Mouse (Mus musculus) neural tube, embryonic 11.5 days (tissue): ENCODE measurements around the gene Tent5b. TPM values are rescaled to one million over a fixed set of nuclear protein-coding genes. Genes with fewer than 3 reads are reported as not detected.
A peak's percentile ranks its signal among the peaks of the same experiment; 100 is the strongest.

Experiments
- ATAC-seq: fragments of 200-750 bp; cut with Nextera tagmentation; 2 replicates; pipeline ENCODE4 v1.8.0; 2017; ENCODE audit warnings: moderate number of reproducible peaks, mild to moderate bottlenecking, moderate TSS enrichment, moderate library complexity; ENCODE audit not compliant: insufficient read depth, low FRiP score, low TSS enrichment
- DNase-seq: peaks from one replicate; pipeline ENCODE4 v3.0.0-alpha.2; 2015; ENCODE audit warnings: low spot score
- H3K27ac ChIP-seq: fragments of 300-500 bp; sonication (generic); 2 replicates; pipeline ENCODE4 v1.5.1; 2014; ENCODE audit warnings: low read depth, mild to moderate bottlenecking, low read length
- H3K27me3 ChIP-seq: fragments of 300-500 bp; sonication (generic); 2 replicates; pipeline ENCODE4 v1.6.1; 2014; ENCODE audit warnings: mild to moderate bottlenecking, low read length, mixed read lengths; ENCODE audit not compliant: control insufficient read depth, insufficient read depth
- H3K36me3 ChIP-seq: fragments of 300-500 bp; sonication (generic); 2 replicates; pipeline ENCODE4 v1.6.1; 2014; ENCODE audit warnings: mild to moderate bottlenecking, low read length, moderate library complexity, mixed read lengths; ENCODE audit not compliant: control insufficient read depth, insufficient read depth
- H3K4me1 ChIP-seq: fragments of 300-500 bp; sonication (generic); 2 replicates; pipeline ENCODE4 v1.6.1; 2014; ENCODE audit warnings: low read length, mixed read lengths; ENCODE audit not compliant: control insufficient read depth, insufficient read depth
- H3K4me2 ChIP-seq: fragments of 300-500 bp; sonication (generic); 2 replicates; pipeline ENCODE4 v1.6.1; 2014; ENCODE audit warnings: low read depth, mild to moderate bottlenecking, moderate library complexity
- H3K4me3 ChIP-seq: fragments of 300-500 bp; sonication (generic); 2 replicates; pipeline ENCODE4 v1.5.1; 2014; ENCODE audit warnings: low read depth, low read length
- H3K9ac ChIP-seq: fragments of 300-500 bp; sonication (generic); 2 replicates; pipeline ENCODE4 v1.6.1; 2014; ENCODE audit warnings: mild to moderate bottlenecking, low read length
- H3K9me3 ChIP-seq: fragments of 300-500 bp; sonication (generic); 2 replicates; pipeline ENCODE4 v1.6.1; 2016; ENCODE audit warnings: low read length; ENCODE audit not compliant: control insufficient read depth
- WGBS: fragments of 180-500 bp; shearing (Covaris S2); extraction: QIAGEN DNeasy Blood & Tissue Kit; methylation state at CpG from one replicate; pipeline ENCODE4 v1.1.7; 2014; 5-methylcytosine and 5-hydroxymethylcytosine counted together
- polyA plus RNA-seq: library from polyadenylated mRNA; unstranded; fragments of >200 nt; fragmentation: Nextera tagmentation; extraction: Ambion mirVana; gene quantifications from 2 replicates; pipeline ENCODE4 v1.2.1, GENCODE M21; 2014

Gene Tent5b
- polyA plus RNA-seq, 1 experiment from 2014 or later, result 0.38 TPM

GRCm38 (mm10) chr4:133481488-133481887, 1.6 kb downstream of the Tent5b start:
- Histone ChIP-seq H3K27ac (no peak overlapping the region), H3K9ac (no peak overlapping the region), H3K4me3 (no peak overlapping the region), H3K4me2 (no peak overlapping the region), H3K4me1 (peaks cover 2% of the 10 kb centered on the region; the same call in 1 of the 2 replicates), H3K27me3 (peaks cover 23% of the 10 kb centered on the region), H3K36me3 (no peaks in the 10 kb centered on the region), H3K9me3 (no peaks in the 10 kb centered on the region)
- DNase-seq, result no peak
- WGBS, result 47% methylated on average over 4 of the region's 4 CpGs
- no peak for ATAC-seq

- 82% methylated on average over 3 of the region's 3 CpGs for WGBS
- ATAC-seq (no peak), DNase-seq (no peak)
- Histone ChIP-seq H3K9me3 (no peaks in the 10 kb centered on the region), H3K36me3 (no peaks in the 10 kb centered on the region), H3K27me3 (peaks cover 23% of the 10 kb centered on the region), H3K4me1 (peaks cover 2% of the 10 kb centered on the region; the same call in 1 of the 2 replicates), H3K4me2 (no peak overlapping the region), H3K9ac (no peak overlapping the region), H3K27ac (no peak overlapping the region), H3K4me3 (no peak overlapping the region)
Observed at GRCm38 (mm10) chr4:133482479-133482878, 2.5 kb downstream of the Tent5b start.

GRCm38 (mm10) chr4:133484266-133485025, 4.5 kb downstream of the Tent5b start:
- H3K4me1 ChIP-seq, result peaks cover 2% of the 10 kb centered on the region; the same call in 1 of the 2 replicates
- peak overlapping the region; percentile 10; the same call in 1 of the 2 replicates for H3K4me2 ChIP-seq
- H3K27me3 ChIP-seq, result peaks cover 20% of the 10 kb centered on the region
- no peak for ATAC-seq
- no peak overlapping the region for H3K9ac ChIP-seq
- H3K9me3 ChIP-seq, result no peaks in the 10 kb centered on the region
- no peak overlapping the region for H3K4me3 ChIP-seq
- WGBS, result 11% methylated on average over 22 of the region's 22 CpGs
- DNase-seq, result no peak
- H3K27ac ChIP-seq, result no peak overlapping the region
- no peaks in the 10 kb centered on the region for H3K36me3 ChIP-seq

GRCm38 (mm10) chr4:133485691-133486425, 5.9 kb downstream of the Tent5b start:
- no peaks in the 10 kb centered on the region for H3K4me1 ChIP-seq
- ATAC-seq, result no peak
- no peak overlapping the region for H3K9ac ChIP-seq
- DNase-seq, result no peak
- no peak overlapping the region for H3K4me2 ChIP-seq
- peaks cover 12% of the 10 kb centered on the region for H3K27me3 ChIP-seq
- H3K27ac ChIP-seq, result no peak overlapping the region
- H3K4me3 ChIP-seq, result no peak overlapping the region
- no peaks in the 10 kb centered on the region for H3K9me3 ChIP-seq
- 87% methylated on average over 28 of the region's 28 CpGs for WGBS
- no peaks in the 10 kb centered on the region for H3K36me3 ChIP-seq

GRCm38 (mm10) chr4:133486673-133487357, 6.9 kb downstream of the Tent5b start:
- DNase-seq (no peak), ATAC-seq (no peak)
- no peaks in the 10 kb centered on the region for H3K4me1 ChIP-seq
- H3K4me3 ChIP-seq, result no peak overlapping the region
- H3K4me2 ChIP-seq, result no peak overlapping the region
- 92% methylated on average over 26 of the region's 26 CpGs for WGBS
- H3K9me3 ChIP-seq, result no peaks in the 10 kb centered on the region
- 0 out of 2 replicates have a peak, but pooled peaks cover 6% of the 10 kb centered on the region for H3K27me3 ChIP-seq
- H3K9ac ChIP-seq, result no peak overlapping the region
- no peak overlapping the region for H3K27ac ChIP-seq
- no peaks in the 10 kb centered on the region for H3K36me3 ChIP-seq

GRCm38 (mm10) chr4:133488619-133489392, 8.9 kb downstream of the Tent5b start:
- Histone ChIP-seq H3K4me2 (no peak overlapping the region), H3K4me1 (no peaks in the 10 kb centered on the region), H3K27ac (no peak overlapping the region), H3K36me3 (no peaks in the 10 kb centered on the region), H3K9me3 (no peaks in the 10 kb centered on the region), H3K9ac (no peak overlapping the region), H3K4me3 (no peak overlapping the region), H3K27me3 (0 out of 2 replicates have a peak, but pooled peaks cover 7% of the 10 kb centered on the region)
- no peak for DNase-seq
- 83% methylated on average over 20 of the region's 20 CpGs for WGBS
- ATAC-seq, result no peak

GRCm38 (mm10) chr4:133489489-133490245, 9.7 kb downstream of the Tent5b start:
- no peak overlapping the region for H3K4me3 ChIP-seq
- no peak overlapping the region for H3K4me2 ChIP-seq
- ATAC-seq (no peak), DNase-seq (no peak)
- H3K27me3 ChIP-seq, result peaks cover 3% of the 10 kb centered on the region; the same call in 1 of the 2 replicates
- no peaks in the 10 kb centered on the region for H3K9me3 ChIP-seq
- 59% methylated on average over 4 of the region's 4 CpGs for WGBS
- H3K4me1 ChIP-seq, result no peaks in the 10 kb centered on the region
- no peak overlapping the region for H3K27ac ChIP-seq
- no peak overlapping the region for H3K9ac ChIP-seq
- H3K36me3 ChIP-seq, result no peaks in the 10 kb centered on the region
